ENCODE assay signal across 29 mouse cellular contexts in genomic region chr1:42496433-42496832, GRCm38 (mm10).
DNase-seq lines count a peak whose midpoint lies in the region; ATAC-seq and TF ChIP-seq lines count a peak whose summit lies in the region.
"Had no signal": no experiment of that assay in that cellular context is flagged by ENCODE, and none has a peak within 500 bp of the region (broad histone marks: within the 10 kb centered on the region; RNA-seq: fewer than 3 reads in every experiment).

No protein-coding gene starts in this region.

- no peaks in the 10 kb centered on the region for H3K27me3 ChIP-seq in kidney, postnatal 0 days (ENCODE audit: insufficient read depth, low read length)
- H3K27me3 ChIP-seq in intestine, embryonic 15.5 days (replicated peaks), result no peaks in the 10 kb centered on the region
- H3K27me3 ChIP-seq in intestine, embryonic 16.5 days (replicated peaks; ENCODE audit: control insufficient read depth, insufficient read depth, low read length), result no peaks in the 10 kb centered on the region
- peaks cover 5% of the 10 kb centered on the region for H3K27me3 ChIP-seq in forebrain, embryonic 13.5 days

- no peak for TF ChIP-seq CTCF in kidney, postnatal 0 days (IDR thresholded peaks at IDR 0.05; ENCODE audit: low read depth)

- no peaks in the 10 kb centered on the region for H3K9me3 ChIP-seq in kidney, postnatal 0 days (replicated peaks; ENCODE audit: low read length)
- H3K9me3 ChIP-seq in intestine, embryonic 15.5 days, result no peaks in the 10 kb centered on the region
- no peaks in the 10 kb centered on the region for H3K9me3 ChIP-seq in intestine, embryonic 16.5 days (ENCODE audit: control insufficient read depth, low read length)
- H3K9me3 ChIP-seq in forebrain, embryonic 13.5 days (replicated peaks), result no peaks in the 10 kb centered on the region
- H3K9me3 ChIP-seq: embryonic facial prominence, embryonic 10.5 days; embryonic facial prominence, embryonic 13.5 days; heart, embryonic 12.5 days; heart, embryonic 15.5 days; hindbrain, embryonic 10.5 days; hindbrain, embryonic 13.5 days had no signal

- DNase-seq in kidney, postnatal 0 days (ENCODE audit: low spot score), result no peak
- no peak for DNase-seq in kidney, postnatal 10 days
- DNase-seq in cerebellum, postnatal 36 days, result no peak
- DNase-seq: adrenal gland, adult 2 months; adrenal gland, postnatal 14 days; cerebellum, adult 11 months; cerebellum, adult 2 months; cerebellum, adult 9-11 months; cerebellum, postnatal 25 days; embryo, embryonic 11 days; forebrain, postnatal 0 days; gastrocnemius, adult 2 months; gastrocnemius, postnatal 14 days; heart, adult 11 months; heart, postnatal 10 days; heart, postnatal 36 days had no signal

- no peaks in the 10 kb centered on the region for H3K4me1 ChIP-seq in kidney, postnatal 0 days (replicated peaks; ENCODE audit: insufficient read depth, low read length)
- peaks cover 5% of the 10 kb centered on the region for H3K4me1 ChIP-seq in intestine, embryonic 15.5 days (replicated peaks)
- peaks cover 4% of the 10 kb centered on the region for H3K4me1 ChIP-seq in intestine, embryonic 16.5 days (ENCODE audit: control insufficient read depth, insufficient read depth, low read length)
- H3K4me1 ChIP-seq in forebrain, embryonic 13.5 days, result peaks cover 9% of the 10 kb centered on the region
- H3K4me1 ChIP-seq: heart, embryonic 12.5 days had no signal

- H3K4me3 ChIP-seq in kidney, postnatal 0 days (replicated peaks; ENCODE audit: low read depth, low read length), result no peak overlapping the region
- H3K4me3 ChIP-seq in intestine, embryonic 15.5 days (replicated peaks), result no peak overlapping the region
- 0 out of 2 replicates have a peak overlapping the region, but pooled peaks have one; percentile 1 for H3K4me3 ChIP-seq in intestine, embryonic 16.5 days (ENCODE audit: low read length)
- H3K4me3 ChIP-seq in forebrain, embryonic 13.5 days, result no peak overlapping the region
- H3K4me3 ChIP-seq: embryonic facial prominence, embryonic 10.5 days; embryonic facial prominence, embryonic 13.5 days; erythroblast, embryonic 14.5 days; gastrocnemius, adult 2 months; heart, embryonic 12.5 days; heart, embryonic 15.5 days; hindbrain, embryonic 10.5 days; hindbrain, embryonic 13.5 days had no signal

- ATAC-seq in kidney, postnatal 0 days (replicated peaks; ENCODE audit: low FRiP score, low read depth), result 0 out of 2 replicates have a peak, but pooled peaks have one; percentile 40
- ATAC-seq in intestine, embryonic 15.5 days, result peak; percentile 75
- peak; percentile 70 for ATAC-seq in intestine, embryonic 16.5 days
- no peak for ATAC-seq in forebrain, embryonic 13.5 days
- ATAC-seq: CD4-positive, CD25-positive, alpha-beta regulatory T cell, adult 4 months; forebrain, embryonic 14.5 days; forebrain, postnatal 0 days; hindbrain, embryonic 16.5 days had no signal

- H3K9ac ChIP-seq in kidney, postnatal 0 days (ENCODE audit: low read depth, low read length), result no peak overlapping the region
- H3K9ac ChIP-seq in intestine, embryonic 15.5 days, result no peak overlapping the region
- H3K9ac ChIP-seq in intestine, embryonic 16.5 days (ENCODE audit: low read depth, low read length), result no peak overlapping the region; the same call in 1 of the 2 replicates
- no peak overlapping the region for H3K9ac ChIP-seq in forebrain, embryonic 13.5 days
- H3K9ac ChIP-seq: embryonic facial prominence, embryonic 13.5 days; forebrain, postnatal 0 days; heart, embryonic 12.5 days; heart, embryonic 15.5 days; hindbrain, embryonic 13.5 days had no signal

- 34% methylated on average over 6 of the region's 6 CpGs for WGBS in kidney, postnatal 0 days
- WGBS in intestine, embryonic 15.5 days, result 48% methylated on average over 6 of the region's 6 CpGs
- WGBS in intestine, embryonic 16.5 days, result 47% methylated on average over 6 of the region's 6 CpGs
- 83% methylated on average over 6 of the region's 6 CpGs for WGBS in forebrain, embryonic 13.5 days

- H3K4me2 ChIP-seq in kidney, postnatal 0 days (ENCODE audit: low read length), result no peak overlapping the region
- peak overlapping the region; percentile 26 for H3K4me2 ChIP-seq in intestine, embryonic 15.5 days (replicated peaks)
- 0 out of 2 replicates have a peak overlapping the region, but pooled peaks have one; percentile 26 for H3K4me2 ChIP-seq in intestine, embryonic 16.5 days (ENCODE audit: low read depth, low read length)
- no peak overlapping the region for H3K4me2 ChIP-seq in forebrain, embryonic 13.5 days
- H3K4me2 ChIP-seq: embryonic facial prominence, embryonic 13.5 days; heart, embryonic 12.5 days; heart, embryonic 15.5 days; hindbrain, embryonic 13.5 days had no signal

- no peaks in the 10 kb centered on the region for H3K36me3 ChIP-seq in kidney, postnatal 0 days (ENCODE audit: insufficient read depth, low read length)
- no peaks in the 10 kb centered on the region for H3K36me3 ChIP-seq in intestine, embryonic 15.5 days
- H3K36me3 ChIP-seq in intestine, embryonic 16.5 days (ENCODE audit: control insufficient read depth, insufficient read depth, low read length), result no peaks in the 10 kb centered on the region
- no peaks in the 10 kb centered on the region for H3K36me3 ChIP-seq in forebrain, embryonic 13.5 days (ENCODE audit: poor library complexity, severe bottlenecking)
- H3K36me3 ChIP-seq: embryonic facial prominence, embryonic 10.5 days; embryonic facial prominence, embryonic 13.5 days; heart, embryonic 12.5 days; heart, embryonic 15.5 days; hindbrain, embryonic 10.5 days; hindbrain, embryonic 13.5 days had no signal

- no peak overlapping the region for H3K27ac ChIP-seq in kidney, postnatal 0 days
- peak overlapping the region; percentile 67 for H3K27ac ChIP-seq in intestine, embryonic 15.5 days
- peak overlapping the region; percentile 90 for H3K27ac ChIP-seq in intestine, embryonic 16.5 days (ENCODE audit: low read length)
- no peak overlapping the region for H3K27ac ChIP-seq in forebrain, embryonic 13.5 days
- H3K27ac ChIP-seq: embryonic facial prominence, embryonic 10.5 days; embryonic facial prominence, embryonic 13.5 days; gastrocnemius, adult 2 months; heart, embryonic 15.5 days; hindbrain, embryonic 10.5 days; hindbrain, embryonic 13.5 days had no signal

Comparison
In these comparisons a context has a peak if more than half of its experiments do, and no peak if none do; other contexts are left out.
1. H3K27ac ChIP-seq: peak in intestine, embryonic 15.5 days (single experiment) and intestine, embryonic 16.5 days (single experiment); none in kidney, postnatal 0 days (single experiment) and forebrain, embryonic 13.5 days (single experiment).
2. H3K4me2 ChIP-seq: peak in intestine, embryonic 15.5 days (single experiment) and intestine, embryonic 16.5 days (single experiment); none in kidney, postnatal 0 days (single experiment) and forebrain, embryonic 13.5 days (single experiment).